Mouse (Mus musculus) liver, embryonic 13.5 days (tissue): ENCODE results near the gene Glmn. TPM values are rescaled to one million over a fixed set of nuclear protein-coding genes. Genes with fewer than 3 reads are reported as not detected.
A peak's percentile ranks its signal among the peaks of the same experiment; 100 is the strongest.

Experiments used
- ATAC-seq: fragments of 200-750 bp; cut with Nextera tagmentation; 2 replicates; pipeline ENCODE4 v1.8.0; 2017; ENCODE audit warnings: low read depth, mild to moderate bottlenecking, moderate number of reproducible peaks, moderate library complexity
- DNase-seq: peaks from one replicate; pipeline ENCODE4 v3.0.0; 2022
- H3K27ac ChIP-seq: fragments of 300-500 bp; sonication (generic); 2 replicates; pipeline ENCODE4 v1.5.1; 2015; ENCODE audit warnings: moderate library complexity, mild to moderate bottlenecking, inconsistent platforms
- H3K27me3 ChIP-seq: fragments of 300-500 bp; sonication (generic); 2 replicates; pipeline ENCODE4 v1.6.1; 2015; ENCODE audit warnings: mild to moderate bottlenecking, inconsistent platforms
- H3K36me3 ChIP-seq: fragments of 300-500 bp; sonication (generic); 2 replicates; pipeline ENCODE4 v1.6.1; 2015; ENCODE audit warnings: mild to moderate bottlenecking, inconsistent platforms
- H3K4me1 ChIP-seq: fragments of 300-500 bp; sonication (generic); replicated peaks from 2 replicates; pipeline ENCODE4 v1.6.1; 2015; ENCODE audit warnings: inconsistent platforms
- H3K4me2 ChIP-seq: fragments of 300-500 bp; sonication (generic); 2 replicates; pipeline ENCODE4 v1.6.1; 2015; ENCODE audit warnings: inconsistent platforms, mild to moderate bottlenecking, moderate library complexity
- H3K4me3 ChIP-seq: fragments of 300-500 bp; sonication (generic); replicated peaks from 2 replicates; pipeline ENCODE4 v1.5.1; 2015; ENCODE audit warnings: mild to moderate bottlenecking, inconsistent platforms
- H3K9ac ChIP-seq: fragments of 300-500 bp; sonication (generic); 2 replicates; pipeline ENCODE4 v1.6.1; 2015; ENCODE audit warnings: mild to moderate bottlenecking, inconsistent platforms
- H3K9me3 ChIP-seq: fragments of 300-500 bp; sonication (generic); replicated peaks from 2 replicates; pipeline ENCODE4 v1.6.1; 2016; ENCODE audit warnings: inconsistent platforms
- WGBS: fragments of 180-500 bp; shearing (Covaris S2); methylation state at CpG from one replicate; pipeline ENCODE4 v1.1.7; 2015; ENCODE audit not compliant: insufficient replicate concordance; 5-methylcytosine and 5-hydroxymethylcytosine counted together
- polyA plus RNA-seq: library from polyadenylated mRNA; unstranded; fragments of >200 nt; fragmentation: Nextera tagmentation; extraction: Ambion mirVana; gene quantifications from 2 replicates; pipeline ENCODE4 v1.2.1, GENCODE M21; 2015

The Glmn gene
- polyA plus RNA-seq, 1 experiment from 2014 or later: 9.5 TPM

GRCm38 (mm10) chr5:107516087-107516486 is 81.6 kb downstream of the Glmn start:
- Histone ChIP-seq H3K27ac (no peak overlapping the region), H3K9ac (no peak overlapping the region), H3K4me1 (peaks cover 10% of the 10 kb centered on the region), H3K27me3 (no peaks in the 10 kb centered on the region), H3K4me3 (no peak overlapping the region), H3K9me3 (no peaks in the 10 kb centered on the region), H3K36me3 (no peaks in the 10 kb centered on the region), H3K4me2 (no peak overlapping the region)
- 78% methylated on average over 1 of the region's 1 CpGs for WGBS
- DNase-seq (no peak), ATAC-seq (no peak)

- 68% methylated on average over 3 of the region's 3 CpGs for WGBS
- Histone ChIP-seq H3K9ac (no peak overlapping the region), H3K4me1 (peaks cover 10% of the 10 kb centered on the region), H3K9me3 (no peaks in the 10 kb centered on the region), H3K27me3 (no peaks in the 10 kb centered on the region), H3K4me3 (no peak overlapping the region), H3K36me3 (peaks cover 1% of the 10 kb centered on the region; the same call in 1 of the 2 replicates), H3K27ac (no peak overlapping the region), H3K4me2 (no peak overlapping the region)
- DNase-seq: peak; percentile 11
- ATAC-seq: peak; percentile 74
Measured at GRCm38 (mm10) chr5:107515453-107515852, 82.2 kb downstream of the Glmn start.

- ATAC-seq (peak; percentile 65), DNase-seq (peak; percentile 49)
- Histone ChIP-seq H3K4me3 (no peak overlapping the region), H3K27me3 (no peaks in the 10 kb centered on the region), H3K9me3 (no peaks in the 10 kb centered on the region), H3K9ac (no peak overlapping the region), H3K36me3 (peaks cover 2% of the 10 kb centered on the region; the same call in 1 of the 2 replicates), H3K27ac (no peak overlapping the region), H3K4me2 (no peak overlapping the region), H3K4me1 (peaks cover 10% of the 10 kb centered on the region)
- WGBS: 26% methylated on average over 7 of the region's 7 CpGs
Measured at GRCm38 (mm10) chr5:107513583-107513982, 84.1 kb downstream of the Glmn start.

- H3K4me1 ChIP-seq: peaks cover 10% of the 10 kb centered on the region
- H3K9ac ChIP-seq: no peak overlapping the region
- no peaks in the 10 kb centered on the region for H3K9me3 ChIP-seq
- no peak for DNase-seq
- no peak for ATAC-seq
- 39% methylated on average over 2 of the region's 2 CpGs for WGBS
- no peaks in the 10 kb centered on the region for H3K27me3 ChIP-seq
- H3K27ac ChIP-seq: no peak overlapping the region
- peaks cover 2% of the 10 kb centered on the region; the same call in 1 of the 2 replicates for H3K36me3 ChIP-seq
- no peak overlapping the region for H3K4me2 ChIP-seq
- H3K4me3 ChIP-seq: no peak overlapping the region
Measured at GRCm38 (mm10) chr5:107511326-107511725, 86.4 kb downstream of the Glmn start.

GRCm38 (mm10) chr5:107510503-107510902 is 87.2 kb downstream of the Glmn start:
- no peak for DNase-seq
- Histone ChIP-seq H3K4me3 (no peak overlapping the region), H3K9ac (no peak overlapping the region), H3K4me2 (no peak overlapping the region), H3K27ac (no peak overlapping the region), H3K36me3 (peaks cover 2% of the 10 kb centered on the region; the same call in 1 of the 2 replicates), H3K9me3 (no peaks in the 10 kb centered on the region), H3K27me3 (no peaks in the 10 kb centered on the region), H3K4me1 (peaks cover 7% of the 10 kb centered on the region)
- WGBS: 71% methylated on average over 10 of the region's 10 CpGs
- ATAC-seq: no peak

GRCm38 (mm10) chr5:107507321-107507720 is 90.4 kb downstream of the Glmn start, which contains the start of gene Gm42669:
Gene Gm42669 (plus strand): TSS chr5:107507621.
- no peak within 1 kb of the TSS for H3K9ac ChIP-seq
- no peaks in the 10 kb centered on the region for H3K4me1 ChIP-seq
- no peak within 1 kb of the TSS for H3K4me2 ChIP-seq
- H3K4me3 ChIP-seq: no peak within 1 kb of the TSS
- peaks cover 2% of the 10 kb centered on the region; the same call in 1 of the 2 replicates for H3K36me3 ChIP-seq
- DNase-seq (no peak), ATAC-seq (no peak)
- WGBS: 77% methylated on average over 4 of the region's 4 CpGs
- no peak within 1 kb of the TSS for H3K27ac ChIP-seq
- H3K9me3 ChIP-seq: no peaks in the 10 kb centered on the region
- no peaks in the 10 kb centered on the region for H3K27me3 ChIP-seq

- Histone ChIP-seq H3K9me3 (no peaks in the 10 kb centered on the region), H3K4me1 (no peaks in the 10 kb centered on the region), H3K27me3 (no peaks in the 10 kb centered on the region), H3K4me2 (no peak overlapping the region), H3K27ac (no peak overlapping the region), H3K36me3 (no peaks in the 10 kb centered on the region), H3K9ac (no peak overlapping the region), H3K4me3 (no peak overlapping the region)
- no peak for ATAC-seq
- no peak for DNase-seq
- 52% methylated on average over 1 of the region's 1 CpGs for WGBS
Measured at GRCm38 (mm10) chr5:107500741-107501140, 96.9 kb downstream of the Glmn start.

- DNase-seq: no peak
- no peak overlapping the region for H3K27ac ChIP-seq
- H3K9ac ChIP-seq: no peak overlapping the region
Measured at GRCm38 (mm10) chr5:107499891-107500535, 97.7 kb downstream of the Glmn start.

More at GRCm38 (mm10) chr5:107499891-107500535, 97.7 kb downstream of the Glmn start:
- no peak overlapping the region for H3K4me2 ChIP-seq
- no peak for ATAC-seq
- no peaks in the 10 kb centered on the region for H3K9me3 ChIP-seq
- WGBS: 82% methylated on average over 5 of the region's 5 CpGs
- H3K27me3 ChIP-seq: no peaks in the 10 kb centered on the region
- no peaks in the 10 kb centered on the region for H3K36me3 ChIP-seq
- H3K4me3 ChIP-seq: no peak overlapping the region
- no peaks in the 10 kb centered on the region for H3K4me1 ChIP-seq

Other genes starting within 250 kb of the Glmn start
- 0.17 TPM in 1 of 2 replicates, not detected in the other for gene Ephx4, start 195.2 kb downstream of the Glmn start, polyA plus RNA-seq
- not detected in 2 replicates for gene Lpcat2b, start 166.3 kb downstream of the Glmn start, polyA plus RNA-seq
- 1.1 and 1.5 TPM in 2 replicates for gene Btbd8, start 159.9 kb downstream of the Glmn start, polyA plus RNA-seq
- gene Gm42669, start 90.3 kb downstream of the Glmn start, polyA plus RNA-seq: 0.05 and 0.08 TPM in 2 replicates
- gene 1700028K03Rik, start 63.2 kb downstream of the Glmn start, polyA plus RNA-seq: 0.01 and 0.07 TPM in 2 replicates
- 5.7 and 8.1 TPM in 2 replicates for gene Rpap2, start 515 bp downstream of the Glmn start, polyA plus RNA-seq
- 0.48 and 0.65 TPM in 2 replicates for gene Gfi1, start 128.1 kb upstream of the Glmn start, polyA plus RNA-seq
- 0.09 and 0.10 TPM in 2 replicates for gene Ube2d2b, start 232.2 kb upstream of the Glmn start, polyA plus RNA-seq